Mouse (Mus musculus) kidney, adult 2 months (tissue): ENCODE measurements at regions not wholly inside any gene's neighbourhood (a gene's known extent, or its start where the extent isn't known, plus 50 kb on each side); places are given as distances from the start of the nearest gene placed in this dataset.

ENCODE experiments used
- CTCF ChIP-seq: fragments of 200-500 bp; conservative IDR thresholded peaks from 2 replicates; pipeline ENCODE4 v1.5.1; 2011; ENCODE audit warnings: low read depth, mild to moderate bottlenecking, control low read depth, low read length, moderate library complexity, mixed read lengths; ENCODE audit not compliant: insufficient read depth, insufficient read length
- POLR2A ChIP-seq: fragments of 200-500 bp; IDR thresholded peaks from one replicate; pipeline ENCODE4 v1.6.1; 2011; ENCODE audit warnings: low read depth, low read length, control low read depth

- TF ChIP-seq CTCF (no peak), POLR2A (no peak)
These were observed 546.7 kb upstream of the Map3k7 start for GRCm38 (mm10) chr4:31417161-31417560.
